Mouse (Mus musculus) limb, embryonic 13.5 days (tissue): Measurements from ENCODE around the gene H2-T24. TPM values are rescaled to one million over a fixed set of nuclear protein-coding genes. Genes with fewer than 3 reads are reported as not detected.
"Not testable (repeated sequence)": the region's sequence is repeated elsewhere in the genome, so short reads cannot be mapped to it uniquely, and the experiment has no call there.

Experiments
- ATAC-seq: fragments of 200-750 bp; cut with Nextera tagmentation; 2 replicates; pipeline ENCODE4 v1.8.0; 2017; ENCODE audit warnings: low read depth, moderate number of reproducible peaks, moderate TSS enrichment; ENCODE audit not compliant: low FRiP score
- H3K27ac ChIP-seq: fragments of 300-500 bp; sonication (generic); 2 replicates; pipeline ENCODE4 v1.5.1; 2015; ENCODE audit warnings: inconsistent platforms, mild to moderate bottlenecking, moderate library complexity
- H3K27me3 ChIP-seq: fragments of 300-500 bp; sonication (generic); 2 replicates; pipeline ENCODE4 v1.6.1; 2015; ENCODE audit warnings: mild to moderate bottlenecking, inconsistent platforms
- H3K36me3 ChIP-seq: fragments of 300-500 bp; sonication (generic); 2 replicates; pipeline ENCODE4 v1.6.1; 2015; ENCODE audit warnings: inconsistent platforms, mild to moderate bottlenecking, moderate library complexity
- H3K4me1 ChIP-seq: fragments of 300-500 bp; sonication (generic); 2 replicates; pipeline ENCODE4 v1.6.1; 2015; ENCODE audit warnings: inconsistent platforms
- H3K4me2 ChIP-seq: fragments of 300-500 bp; sonication (generic); replicated peaks from 2 replicates; pipeline ENCODE4 v1.6.1; 2015; ENCODE audit warnings: inconsistent platforms, mild to moderate bottlenecking, moderate library complexity
- H3K4me3 ChIP-seq: fragments of 300-500 bp; sonication (generic); 2 replicates; pipeline ENCODE4 v1.5.1; 2015; ENCODE audit warnings: moderate library complexity, mild to moderate bottlenecking, inconsistent platforms
- H3K9ac ChIP-seq: fragments of 300-500 bp; sonication (generic); 2 replicates; pipeline ENCODE4 v1.6.1; 2015; ENCODE audit warnings: mild to moderate bottlenecking, inconsistent platforms
- H3K9me3 ChIP-seq: fragments of 300-500 bp; sonication (generic); 2 replicates; pipeline ENCODE4 v1.6.1; 2016; ENCODE audit warnings: inconsistent platforms
- WGBS: fragments of 180-500 bp; shearing (Covaris S2); methylation state at CpG from one replicate; pipeline ENCODE4 v1.1.7; 2015; 5-methylcytosine and 5-hydroxymethylcytosine counted together
- polyA plus RNA-seq: library from polyadenylated mRNA; unstranded; fragments of >200 nt; fragmentation: Nextera tagmentation; extraction: Ambion mirVana; gene quantifications from 2 replicates; pipeline ENCODE4 v1.2.1, GENCODE M21; 2015

Gene H2-T24
- polyA plus RNA-seq, 1 experiment from 2014 or later: 3.4 TPM

DNA sequence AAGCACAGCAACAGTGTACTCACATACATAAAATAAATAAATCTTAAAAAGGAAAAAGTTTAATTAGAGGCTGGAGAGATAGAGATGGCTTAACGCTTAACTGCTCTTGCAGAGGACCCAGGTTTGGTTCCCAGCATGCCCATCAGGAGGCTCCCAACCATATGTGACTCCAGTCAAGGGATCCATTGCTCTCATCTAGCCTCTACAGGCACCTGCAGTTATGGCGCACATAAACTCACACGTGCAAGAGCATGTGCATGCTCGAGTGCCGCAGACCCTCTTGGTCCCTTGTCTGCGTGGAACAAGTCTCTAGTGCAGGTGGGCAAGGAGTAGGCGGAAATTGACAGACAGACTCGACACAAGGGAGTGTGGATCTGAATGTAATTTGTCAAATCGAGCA, 1.7 kb upstream of the H2-T24 start:
- H3K27me3 ChIP-seq: no peaks in the 10 kb centered on the region
- no peak for ATAC-seq
- no peak overlapping the region for H3K9ac ChIP-seq
- H3K4me2 ChIP-seq: no peak overlapping the region
- no peaks in the 10 kb centered on the region for H3K36me3 ChIP-seq
- no peak overlapping the region for H3K27ac ChIP-seq
- H3K9me3 ChIP-seq: no peaks in the 10 kb centered on the region
- peaks cover 5% of the 10 kb centered on the region; the same call in 1 of the 2 replicates for H3K4me1 ChIP-seq
- no peak overlapping the region for H3K4me3 ChIP-seq
- WGBS: 90% methylated on average over 9 of the region's 9 CpGs

DNA sequence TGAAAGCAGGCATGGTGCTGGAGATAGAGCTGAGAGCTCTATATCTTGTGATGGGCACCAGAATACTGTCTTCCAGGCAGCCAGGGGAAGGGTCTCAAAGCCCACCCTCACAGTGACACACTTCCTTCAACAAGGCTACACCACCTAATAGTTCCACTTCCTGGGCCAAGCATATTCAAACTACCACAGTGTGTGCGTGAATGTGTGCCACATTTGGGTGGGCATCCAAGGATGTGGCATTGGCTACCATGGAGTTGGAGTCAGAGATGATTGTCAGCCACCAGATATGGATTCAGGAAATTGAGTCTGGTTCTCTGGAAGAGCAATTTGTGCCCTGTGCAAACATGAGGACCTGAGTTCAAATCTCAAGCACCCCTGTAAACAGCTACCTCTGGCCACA, 949 bp upstream of the H2-T24 start:
- 94% methylated on average over 1 of the region's 1 CpGs for WGBS
- no peak overlapping the region for H3K27ac ChIP-seq

GRCm38 (mm10) chr17:36019519-36019918, 841 bp downstream of the H2-T24 start:
- H3K4me1 ChIP-seq: peaks cover 5% of the 10 kb centered on the region; the same call in 1 of the 2 replicates
- no peak overlapping the region for H3K27ac ChIP-seq
- no peak for ATAC-seq

More for the DNA sequence above, 949 bp upstream of the H2-T24 start:
- no peak overlapping the region for H3K9ac ChIP-seq
- H3K27me3 ChIP-seq: no peaks in the 10 kb centered on the region
- H3K9me3 ChIP-seq: no peaks in the 10 kb centered on the region
- H3K4me1 ChIP-seq: peaks cover 5% of the 10 kb centered on the region; the same call in 1 of the 2 replicates
- no peaks in the 10 kb centered on the region for H3K36me3 ChIP-seq
- no peak for ATAC-seq
- no peak overlapping the region for H3K4me3 ChIP-seq
- peak overlapping the region; percentile 36; the same call in 1 of the 2 replicates for H3K4me2 ChIP-seq

GRCm38 (mm10) chr17:36018979-36019378, 1.4 kb downstream of the H2-T24 start:
- ATAC-seq: no peak
- Histone ChIP-seq H3K4me1 (peaks cover 5% of the 10 kb centered on the region; the same call in 1 of the 2 replicates), H3K9ac (no peak overlapping the region), H3K9me3 (no peaks in the 10 kb centered on the region), H3K4me2 (no peak overlapping the region), H3K36me3 (peaks cover 19% of the 10 kb centered on the region), H3K27ac (no peak overlapping the region), H3K27me3 (no peaks in the 10 kb centered on the region), H3K4me3 (no peak overlapping the region)
- 75% methylated on average over 2 of the region's 2 CpGs for WGBS

More at GRCm38 (mm10) chr17:36019519-36019918, 841 bp downstream of the H2-T24 start:
- Histone ChIP-seq H3K9me3 (no peaks in the 10 kb centered on the region), H3K36me3 (peaks cover 14% of the 10 kb centered on the region), H3K4me3 (no peak overlapping the region), H3K4me2 (no peak overlapping the region), H3K9ac (no peak overlapping the region), H3K27me3 (no peaks in the 10 kb centered on the region)
- WGBS: 74% methylated on average over 3 of the region's 3 CpGs

- H3K4me3 ChIP-seq: no peak overlapping the region
- H3K36me3 ChIP-seq: peaks cover 19% of the 10 kb centered on the region
- WGBS: 86% methylated on average over 5 of the region's 5 CpGs
- H3K27ac ChIP-seq: no peak overlapping the region
- no peak overlapping the region for H3K4me2 ChIP-seq
- ATAC-seq: no peak
- H3K27me3 ChIP-seq: no peaks in the 10 kb centered on the region
- no peak overlapping the region for H3K9ac ChIP-seq
- no peaks in the 10 kb centered on the region for H3K9me3 ChIP-seq
- H3K4me1 ChIP-seq: peaks cover 5% of the 10 kb centered on the region; the same call in 1 of the 2 replicates
Observed at GRCm38 (mm10) chr17:36017046-36017445, 3.3 kb downstream of the H2-T24 start.

- no peak for ATAC-seq
- WGBS: 96% methylated on average over 5 of the region's 5 CpGs
- Histone ChIP-seq H3K27ac (no peak overlapping the region), H3K4me3 (no peak overlapping the region), H3K36me3 (peaks cover 19% of the 10 kb centered on the region), H3K9me3 (no peaks in the 10 kb centered on the region), H3K4me2 (no peak overlapping the region), H3K9ac (no peak overlapping the region), H3K27me3 (no peaks in the 10 kb centered on the region), H3K4me1 (no peaks in the 10 kb centered on the region)
Observed at GRCm38 (mm10) chr17:36014977-36015376, 5.4 kb downstream of the H2-T24 start.

- H3K9ac ChIP-seq, H3K9me3 ChIP-seq, H3K4me2 ChIP-seq, H3K4me1 ChIP-seq, H3K4me3 ChIP-seq, ATAC-seq, H3K27me3 ChIP-seq, H3K27ac ChIP-seq: not testable (repeated sequence)
- WGBS: 95% methylated on average over 7 of the region's 7 CpGs
- peaks cover 11% of the 10 kb centered on the region for H3K36me3 ChIP-seq
Observed at GRCm38 (mm10) chr17:36004409-36004808, 16.0 kb downstream of the H2-T24 start.

- Histone ChIP-seq H3K4me3 (no peak overlapping the region), H3K27me3 (no peaks in the 10 kb centered on the region), H3K27ac (no peak overlapping the region), H3K4me2 (no peak overlapping the region), H3K9me3 (peaks cover 6% of the 10 kb centered on the region; the same call in 1 of the 2 replicates), H3K36me3 (peaks cover 11% of the 10 kb centered on the region), H3K9ac (no peak overlapping the region), H3K4me1 (no peaks in the 10 kb centered on the region)
- 92% methylated on average over 7 of the region's 7 CpGs for whole genome bisulfite sequencing
- no peak for ATAC-seq
Observed at GRCm38 (mm10) chr17:36003331-36003730, 17.0 kb downstream of the H2-T24 start.

- no peak for ATAC-seq
- peaks cover 5% of the 10 kb centered on the region; the same call in 1 of the 2 replicates for H3K4me1 ChIP-seq
- H3K27me3 ChIP-seq: no peaks in the 10 kb centered on the region
- H3K4me3 ChIP-seq: no peak overlapping the region
- peaks cover 11% of the 10 kb centered on the region for H3K36me3 ChIP-seq
- no peak overlapping the region for H3K9ac ChIP-seq
- WGBS: 96% methylated on average over 6 of the region's 6 CpGs
- H3K27ac ChIP-seq: no peak overlapping the region
- H3K4me2 ChIP-seq: no peak overlapping the region
- H3K9me3 ChIP-seq: peaks cover 6% of the 10 kb centered on the region; the same call in 1 of the 2 replicates
Observed at GRCm38 (mm10) chr17:36001966-36002365, 18.4 kb downstream of the H2-T24 start.

DNA sequence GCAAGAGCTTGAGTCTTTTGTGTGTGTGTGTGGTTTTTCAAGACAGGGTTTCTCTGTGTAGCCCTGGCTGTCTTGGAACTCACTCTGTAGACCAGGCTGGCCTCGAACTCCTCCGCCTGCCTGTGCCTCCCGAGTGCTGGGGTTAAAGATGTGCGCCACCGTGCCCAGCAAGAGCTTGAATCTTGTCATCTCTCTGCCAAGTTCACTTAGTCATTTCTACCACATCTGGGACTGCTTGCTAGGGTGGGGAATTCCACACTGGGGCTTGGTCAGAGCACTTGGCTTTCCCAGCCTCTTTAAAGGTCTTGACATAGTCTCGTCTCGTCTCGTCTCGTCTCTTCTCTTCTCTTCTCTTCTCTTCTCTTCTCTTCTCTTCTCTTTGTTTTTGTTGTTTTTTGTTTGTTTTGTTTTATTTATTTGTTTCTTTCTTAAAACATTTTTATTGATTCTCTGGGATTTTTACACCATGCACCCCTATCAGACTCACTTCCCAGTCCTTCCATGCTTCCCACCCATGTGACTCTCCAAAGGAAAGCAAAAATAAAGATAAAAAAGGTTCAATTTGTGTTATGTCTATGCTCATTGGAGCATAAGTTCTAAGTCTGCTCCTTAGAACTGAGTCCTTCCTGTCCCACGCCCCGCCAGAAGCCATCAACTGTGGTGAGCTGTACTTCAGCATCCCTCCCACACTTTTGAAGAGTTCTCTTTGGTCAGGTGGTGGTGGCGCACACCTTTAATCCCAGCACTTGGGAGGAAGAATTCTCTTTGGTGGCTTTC, 19.1 kb downstream of the H2-T24 start:
- H3K9me3 ChIP-seq: no peaks in the 10 kb centered on the region
- 92% methylated on average over 12 of the region's 12 CpGs for WGBS
- no peak overlapping the region for H3K4me3 ChIP-seq
- H3K4me2 ChIP-seq: no peak overlapping the region
- ATAC-seq: no peak
- H3K36me3 ChIP-seq: peaks cover 5% of the 10 kb centered on the region; the same call in 1 of the 2 replicates
- no peaks in the 10 kb centered on the region for H3K27me3 ChIP-seq
- peaks cover 5% of the 10 kb centered on the region; the same call in 1 of the 2 replicates for H3K4me1 ChIP-seq
- no peak overlapping the region for H3K27ac ChIP-seq
- no peak overlapping the region for H3K9ac ChIP-seq

DNA sequence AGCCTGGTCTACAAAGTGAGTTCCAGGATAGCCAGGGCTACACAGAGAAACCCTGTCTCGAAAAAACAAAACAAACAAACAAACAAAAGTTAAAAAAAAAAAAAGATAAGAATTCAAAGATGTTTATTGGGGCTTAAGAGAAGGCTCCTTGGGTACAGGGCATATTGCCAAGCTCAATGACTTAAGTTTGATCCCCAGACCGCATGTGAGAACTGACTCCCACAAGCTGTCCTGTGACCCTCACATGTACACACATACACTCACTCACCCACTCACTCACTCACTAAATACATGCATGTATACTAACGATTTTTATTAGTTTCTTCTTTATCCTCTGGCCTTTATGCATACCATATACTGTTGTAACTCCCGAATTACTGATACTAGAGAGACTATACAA, 20.0 kb downstream of the H2-T24 start:
- H3K4me2 ChIP-seq: no peak overlapping the region
- no peak overlapping the region for H3K9ac ChIP-seq
- H3K27ac ChIP-seq: no peak overlapping the region
- H3K4me1 ChIP-seq: peaks cover 13% of the 10 kb centered on the region
- no peak overlapping the region for H3K4me3 ChIP-seq
- no peak for ATAC-seq
- 83% methylated on average over 4 of the region's 4 CpGs for WGBS
- no peaks in the 10 kb centered on the region for H3K27me3 ChIP-seq
- no peaks in the 10 kb centered on the region for H3K36me3 ChIP-seq
- no peaks in the 10 kb centered on the region for H3K9me3 ChIP-seq

GRCm38 (mm10) chr17:35999356-35999755, 21.0 kb downstream of the H2-T24 start:
- Histone ChIP-seq H3K9me3 (no peaks in the 10 kb centered on the region), H3K27ac (no peak overlapping the region), H3K4me3 (no peak overlapping the region), H3K4me1 (peaks cover 18% of the 10 kb centered on the region), H3K4me2 (no peak overlapping the region), H3K9ac (no peak overlapping the region), H3K36me3 (no peaks in the 10 kb centered on the region), H3K27me3 (no peaks in the 10 kb centered on the region)
- WGBS: 86% methylated on average over 7 of the region's 7 CpGs
- no peak for ATAC-seq
